Mouse (Mus musculus) midbrain, embryonic 12.5 days (tissue): ENCODE results near the gene Slc6a19. TPM values are rescaled to one million over a fixed set of nuclear protein-coding genes. Genes with fewer than 3 reads are reported as not detected.
A peak's percentile ranks its signal among the peaks of the same experiment; 100 is the strongest.

Experiments used
- ATAC-seq: fragments of 200-750 bp; cut with Nextera tagmentation; 2 replicates; pipeline ENCODE4 v1.8.0; 2017; ENCODE audit warnings: low read depth, moderate TSS enrichment, moderate library complexity; ENCODE audit not compliant: low FRiP score
- H3K27ac ChIP-seq: fragments of 300-500 bp; sonication (generic); replicated peaks from 2 replicates; pipeline ENCODE4 v1.5.1; 2016; ENCODE audit warnings: mild to moderate bottlenecking
- H3K27me3 ChIP-seq: fragments of 300-500 bp; sonication (generic); 2 replicates; pipeline ENCODE4 v1.6.1; 2016; ENCODE audit warnings: mild to moderate bottlenecking
- H3K36me3 ChIP-seq: fragments of 300-500 bp; sonication (generic); 2 replicates; pipeline ENCODE4 v1.6.1; 2016
- H3K4me1 ChIP-seq: fragments of 300-500 bp; sonication (generic); 2 replicates; pipeline ENCODE4 v1.6.1; 2016
- H3K4me2 ChIP-seq: fragments of 300-500 bp; sonication (generic); replicated peaks from 2 replicates; pipeline ENCODE4 v1.6.1; 2016; ENCODE audit warnings: mild to moderate bottlenecking, moderate library complexity
- H3K4me3 ChIP-seq: fragments of 300-500 bp; sonication (generic); 2 replicates; pipeline ENCODE4 v1.5.1; 2016; ENCODE audit warnings: mild to moderate bottlenecking
- H3K9ac ChIP-seq: fragments of 300-500 bp; sonication (generic); replicated peaks from 2 replicates; pipeline ENCODE4 v1.6.1; 2016; ENCODE audit warnings: mild to moderate bottlenecking, moderate library complexity
- H3K9me3 ChIP-seq: fragments of 300-500 bp; sonication (generic); 2 replicates; pipeline ENCODE4 v1.6.1; 2016; ENCODE audit warnings: mild to moderate bottlenecking
- WGBS: fragments of 180-500 bp; shearing (Covaris S2); methylation state at CpG from one replicate; pipeline ENCODE4 v1.1.7; 2016; 5-methylcytosine and 5-hydroxymethylcytosine counted together
- polyA plus RNA-seq: library from polyadenylated mRNA; unstranded; fragments of >200 nt; fragmentation: Nextera tagmentation; extraction: Ambion mirVana; gene quantifications from 2 replicates; pipeline ENCODE4 v1.2.1, GENCODE M21; 2016

The Slc6a19 gene
- polyA plus RNA-seq, 1 experiment from 2014 or later = 0.15 TPM

DNA sequence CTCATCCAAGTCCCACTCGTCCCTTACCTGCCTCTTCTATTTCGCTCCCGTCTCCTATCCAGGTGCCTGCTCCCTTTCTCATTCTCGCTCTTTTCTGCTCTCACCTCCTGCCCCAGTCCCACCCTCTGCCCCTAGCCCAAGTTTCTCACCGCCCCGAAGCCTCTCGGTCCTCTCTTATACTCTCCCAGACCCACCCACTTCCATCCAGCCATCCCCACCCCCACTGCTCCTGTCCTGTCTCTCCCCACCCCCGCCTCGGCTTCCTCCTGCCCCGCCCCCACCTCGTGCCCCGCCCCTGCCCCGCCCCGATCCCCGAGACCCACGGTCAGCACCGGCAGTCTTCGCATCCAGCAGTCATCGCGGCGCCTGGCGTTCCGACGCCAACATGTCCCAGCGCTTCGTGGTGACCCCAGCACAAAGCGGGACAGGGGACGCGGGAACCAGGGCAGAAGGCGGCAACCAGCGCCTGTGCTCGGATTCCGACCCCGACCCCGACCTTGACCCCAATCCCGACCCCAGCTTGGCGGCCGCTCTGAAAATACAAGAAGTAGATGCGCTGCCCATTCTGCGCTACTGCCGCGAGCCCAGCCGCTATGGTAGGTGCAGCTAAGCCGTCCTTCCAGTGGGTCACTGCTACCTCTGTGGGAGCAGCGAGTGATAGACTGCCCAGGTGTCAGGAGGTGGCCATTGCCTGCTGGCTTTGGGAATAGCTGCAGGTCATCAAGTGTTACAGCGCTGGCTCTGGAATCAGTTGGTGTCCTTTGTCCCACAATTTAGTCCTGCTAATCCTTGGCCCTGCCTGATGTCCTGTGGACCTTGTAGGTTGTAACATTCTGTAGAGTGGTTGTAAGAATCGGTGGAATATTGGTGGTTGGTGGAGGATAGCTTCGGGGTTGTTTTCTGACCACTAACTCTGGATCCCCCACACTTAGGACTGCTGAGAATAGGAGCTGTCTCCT lies 28.4 kb upstream of the Slc6a19 start, which contains the start of gene Slc12a7:
Gene Slc12a7 (plus strand): TSS at position 353 of the 959 bp plus-strand sequence.
- Histone ChIP-seq H3K9ac (peak within 1 kb of the TSS; percentile 21; the same call in 1 of the 2 replicates), H3K4me2 (peak within 1 kb of the TSS; percentile 72), H3K27ac (no peak within 1 kb of the TSS), H3K9me3 (no peaks in the 10 kb centered on the region), H3K4me3 (peak within 1 kb of the TSS; percentile 41), H3K4me1 (peaks cover 12% of the 10 kb centered on the region), H3K27me3 (peaks cover 40% of the 10 kb centered on the region), H3K36me3 (no peaks in the 10 kb centered on the region)
- WGBS = 4% methylated on average over 47 of the region's 48 CpGs
- peak; percentile 74 for ATAC-seq

DNA sequence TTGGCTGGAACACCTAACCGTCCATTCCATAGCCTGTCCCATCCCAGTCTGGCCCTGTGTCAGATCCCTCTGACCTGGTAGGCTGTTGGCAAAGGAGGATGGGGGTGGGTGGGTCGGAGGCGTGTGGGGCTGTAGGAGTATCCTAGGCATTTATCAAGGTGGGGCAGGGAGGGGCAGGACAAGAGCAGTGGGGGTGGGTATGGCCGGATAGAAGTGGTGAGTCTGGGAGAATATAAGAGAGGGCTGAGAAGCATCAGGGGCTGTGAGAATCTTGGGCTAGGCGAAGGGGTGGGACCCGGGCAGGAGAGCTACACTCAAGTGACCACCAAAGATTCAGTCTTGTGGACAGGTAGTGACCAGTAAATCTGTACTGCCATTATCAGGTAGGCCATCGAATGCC lies 27.6 kb upstream of the Slc6a19 start:
- 67% methylated on average over 7 of the region's 7 CpGs for WGBS
- Histone ChIP-seq H3K27ac (no peak overlapping the region), H3K9ac (no peak overlapping the region), H3K4me3 (peak overlapping the region; percentile 41; the same call in 1 of the 2 replicates), H3K4me1 (peaks cover 18% of the 10 kb centered on the region), H3K36me3 (no peaks in the 10 kb centered on the region), H3K9me3 (no peaks in the 10 kb centered on the region), H3K27me3 (peaks cover 40% of the 10 kb centered on the region), H3K4me2 (peak overlapping the region; percentile 72)
- ATAC-seq = peak; percentile 52; the same call in 1 of the 2 replicates

DNA sequence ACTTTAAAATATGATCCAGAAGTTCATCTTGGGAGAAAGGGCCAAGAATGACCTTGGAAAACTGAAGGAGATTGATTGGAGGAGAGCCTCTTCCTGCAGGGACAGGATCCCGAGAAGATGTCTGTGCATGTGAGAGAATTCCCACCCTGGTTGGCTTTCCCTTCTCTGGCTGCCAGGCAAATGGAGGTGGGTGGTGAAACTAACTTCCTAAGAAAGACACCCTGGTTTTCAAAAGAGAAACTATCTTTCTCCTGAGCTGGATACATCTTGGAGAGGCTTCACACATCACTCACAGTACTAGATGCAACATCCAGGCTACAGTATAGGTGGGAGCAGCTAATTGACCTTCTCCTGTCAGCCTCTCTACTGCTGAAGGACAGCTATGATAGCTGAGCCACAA lies 26.2 kb upstream of the Slc6a19 start:
- Histone ChIP-seq H3K9ac (no peak overlapping the region), H3K9me3 (no peaks in the 10 kb centered on the region), H3K4me1 (peaks cover 18% of the 10 kb centered on the region), H3K4me3 (no peak overlapping the region), H3K27ac (no peak overlapping the region), H3K4me2 (no peak overlapping the region), H3K27me3 (peaks cover 40% of the 10 kb centered on the region), H3K36me3 (no peaks in the 10 kb centered on the region)
- whole genome bisulfite sequencing = 91% methylated on average over 1 of the region's 1 CpGs
- ATAC-seq = no peak

DNA sequence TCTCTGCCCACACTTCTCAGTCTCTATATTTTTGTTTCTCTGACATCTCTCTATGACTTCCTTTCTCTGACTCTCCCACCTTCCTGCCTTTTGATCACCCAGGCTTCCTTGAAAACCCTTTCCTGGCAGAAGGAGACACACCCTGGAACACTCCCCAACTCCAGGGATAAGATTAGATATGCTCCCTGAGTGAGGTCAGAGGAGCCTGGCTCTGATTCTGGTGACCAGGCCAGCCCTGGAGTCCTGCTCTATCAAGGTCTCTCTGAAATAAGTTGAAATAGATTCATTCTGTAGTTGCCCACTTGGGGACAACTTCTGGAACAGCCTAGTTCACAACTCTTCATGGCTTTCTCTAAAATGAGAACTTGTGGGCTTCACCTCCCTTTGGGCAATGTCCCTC lies 24.0 kb upstream of the Slc6a19 start:
- H3K36me3 ChIP-seq = no peaks in the 10 kb centered on the region
- no peak overlapping the region for H3K9ac ChIP-seq
- H3K27me3 ChIP-seq = peaks cover 28% of the 10 kb centered on the region
- ATAC-seq = no peak
- no peak overlapping the region for H3K4me2 ChIP-seq
- H3K9me3 ChIP-seq = no peaks in the 10 kb centered on the region
- no peak overlapping the region for H3K4me3 ChIP-seq
- H3K4me1 ChIP-seq = peaks cover 18% of the 10 kb centered on the region
- H3K27ac ChIP-seq = no peak overlapping the region

DNA sequence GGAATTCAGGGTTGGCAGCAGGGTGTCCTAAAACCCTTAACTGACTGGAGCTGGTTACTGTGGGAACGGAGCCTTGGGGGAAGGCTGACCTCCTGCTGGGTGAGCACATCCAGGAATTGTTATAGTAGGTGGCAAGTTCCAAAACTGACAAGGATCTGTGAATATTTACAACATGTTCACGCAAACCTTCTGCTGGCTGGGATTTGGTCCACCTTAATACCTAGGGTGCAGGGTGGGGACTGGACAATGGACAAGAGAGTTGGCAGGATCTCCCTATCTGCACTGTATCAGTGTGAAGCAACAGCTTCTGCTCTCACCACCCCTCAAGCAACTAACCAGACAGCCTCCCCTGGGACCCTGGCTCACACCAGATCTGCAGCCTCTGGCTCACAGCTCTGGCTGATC lies 23.0 kb upstream of the Slc6a19 start:
- H3K9ac ChIP-seq = no peak overlapping the region
- H3K4me1 ChIP-seq = peaks cover 12% of the 10 kb centered on the region
- H3K36me3 ChIP-seq = no peaks in the 10 kb centered on the region
- peaks cover 21% of the 10 kb centered on the region for H3K27me3 ChIP-seq
- 17% methylated on average over 2 of the region's 2 CpGs for WGBS
- no peak for ATAC-seq
- H3K9me3 ChIP-seq = no peaks in the 10 kb centered on the region
- no peak overlapping the region for H3K27ac ChIP-seq
- no peak overlapping the region for H3K4me3 ChIP-seq
- no peak overlapping the region for H3K4me2 ChIP-seq

DNA sequence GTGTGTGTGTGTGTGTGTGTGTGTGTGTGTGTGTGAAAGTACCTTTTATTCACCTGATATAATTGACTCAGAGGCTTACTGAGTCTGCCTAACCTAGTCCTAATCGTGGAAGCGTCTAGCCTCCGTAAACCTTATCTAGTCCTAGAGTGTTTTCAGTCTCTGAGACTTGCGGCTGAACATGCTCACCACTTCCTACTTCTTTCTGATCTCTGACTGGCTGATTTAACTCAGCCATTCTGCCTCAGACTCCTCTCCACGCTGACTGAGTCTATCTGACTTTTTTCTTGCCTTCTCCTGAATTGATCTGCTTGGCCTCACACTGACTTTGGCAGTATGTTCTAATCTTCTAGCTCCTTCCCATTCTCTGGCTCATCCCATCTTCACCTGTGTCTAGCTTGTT lies 20.6 kb upstream of the Slc6a19 start:
- Histone ChIP-seq H3K9me3 (no peaks in the 10 kb centered on the region), H3K27ac (no peak overlapping the region), H3K4me2 (no peak overlapping the region), H3K9ac (no peak overlapping the region), H3K4me3 (no peak overlapping the region), H3K27me3 (peaks cover 7% of the 10 kb centered on the region; the same call in 1 of the 2 replicates), H3K36me3 (no peaks in the 10 kb centered on the region), H3K4me1 (peaks cover 5% of the 10 kb centered on the region)
- ATAC-seq = no peak
- WGBS = 84% methylated on average over 5 of the region's 5 CpGs

DNA sequence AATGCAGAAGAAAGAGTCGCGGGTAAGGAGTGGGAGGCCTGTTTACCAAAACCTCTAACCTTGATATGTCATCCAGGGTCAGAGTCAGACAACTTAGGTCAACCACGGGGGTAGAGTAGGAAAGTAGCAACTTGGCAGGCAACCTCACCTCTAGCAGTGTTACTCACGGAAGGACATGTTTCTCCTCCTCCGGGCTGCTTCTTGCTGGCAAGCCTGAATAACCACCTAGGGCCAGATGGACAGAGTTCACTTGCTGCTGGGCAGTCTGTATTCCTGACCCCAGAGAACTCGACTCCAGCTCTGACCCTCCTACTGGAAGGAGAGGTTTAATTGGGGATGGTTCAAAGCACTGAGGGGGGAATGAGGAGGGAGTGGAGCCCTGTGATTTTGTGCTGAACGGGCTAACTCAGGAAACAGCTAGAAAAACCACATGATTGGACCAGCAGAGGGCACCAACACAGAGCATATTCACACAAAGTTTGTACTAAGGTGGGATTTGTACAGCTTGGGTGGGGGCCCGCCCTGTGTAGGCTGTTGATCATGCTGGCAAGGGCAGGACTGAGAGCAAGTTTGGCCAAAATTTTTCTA lies 18.5 kb upstream of the Slc6a19 start:
- Histone ChIP-seq H3K36me3 (no peaks in the 10 kb centered on the region), H3K27me3 (peaks cover 3% of the 10 kb centered on the region; the same call in 1 of the 2 replicates), H3K4me1 (peaks cover 5% of the 10 kb centered on the region), H3K27ac (no peak overlapping the region), H3K4me2 (no peak overlapping the region), H3K9ac (no peak overlapping the region), H3K4me3 (no peak overlapping the region), H3K9me3 (no peaks in the 10 kb centered on the region)
- 40% methylated on average over 8 of the region's 8 CpGs for WGBS
- no peak for ATAC-seq

DNA sequence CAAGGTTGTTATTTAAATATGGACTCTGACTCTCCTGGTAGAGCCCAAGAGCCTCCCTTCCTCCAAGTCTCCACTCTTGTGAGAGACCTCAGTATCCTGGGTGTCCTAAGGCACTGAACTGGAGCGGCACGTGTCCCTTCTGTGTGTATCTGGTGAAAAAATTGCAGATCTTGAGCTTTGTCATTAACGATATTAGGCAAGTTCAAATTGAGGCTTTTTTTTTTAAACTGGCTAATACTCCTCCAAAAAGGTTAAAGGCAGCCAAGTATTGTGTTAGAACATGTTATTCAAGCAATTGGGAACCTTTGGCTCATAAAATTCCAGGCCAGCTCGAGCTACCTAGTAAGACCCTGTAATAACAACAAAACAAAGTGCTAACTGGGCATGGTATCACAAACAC lies 15.6 kb upstream of the Slc6a19 start:
- Histone ChIP-seq H3K4me3 (no peak overlapping the region), H3K9ac (no peak overlapping the region), H3K27me3 (peaks cover 3% of the 10 kb centered on the region; the same call in 1 of the 2 replicates), H3K36me3 (no peaks in the 10 kb centered on the region), H3K4me1 (no peaks in the 10 kb centered on the region), H3K4me2 (no peak overlapping the region), H3K27ac (no peak overlapping the region), H3K9me3 (no peaks in the 10 kb centered on the region)
- 86% methylated on average over 4 of the region's 4 CpGs for WGBS
- no peak for ATAC-seq

DNA sequence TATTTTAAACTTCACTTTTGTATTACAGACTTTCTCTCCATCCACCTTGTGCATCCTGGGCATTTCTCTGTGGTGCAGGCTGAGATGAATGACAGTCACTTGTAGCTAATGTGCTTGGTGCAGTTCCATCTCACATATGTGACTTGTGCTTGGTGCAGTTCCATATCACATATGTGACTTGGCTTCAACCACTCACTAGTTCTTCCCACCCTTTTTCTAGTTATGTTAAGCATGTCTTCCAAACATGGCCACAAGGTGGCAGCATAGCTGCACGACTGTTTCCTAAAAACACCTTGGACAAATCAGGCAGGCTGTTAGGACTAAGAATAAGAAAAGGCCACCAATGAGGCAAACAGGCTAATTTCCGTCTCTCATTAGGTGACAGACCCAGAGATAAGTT lies 13.6 kb upstream of the Slc6a19 start:
- WGBS = 7% methylated on average over 2 of the region's 2 CpGs
- Histone ChIP-seq H3K4me3 (no peak overlapping the region), H3K9ac (no peak overlapping the region), H3K27me3 (peaks cover 3% of the 10 kb centered on the region; the same call in 1 of the 2 replicates), H3K4me1 (no peaks in the 10 kb centered on the region), H3K4me2 (no peak overlapping the region), H3K36me3 (no peaks in the 10 kb centered on the region), H3K9me3 (no peaks in the 10 kb centered on the region), H3K27ac (no peak overlapping the region)
- peak; percentile 47; the same call in 1 of the 2 replicates for ATAC-seq

DNA sequence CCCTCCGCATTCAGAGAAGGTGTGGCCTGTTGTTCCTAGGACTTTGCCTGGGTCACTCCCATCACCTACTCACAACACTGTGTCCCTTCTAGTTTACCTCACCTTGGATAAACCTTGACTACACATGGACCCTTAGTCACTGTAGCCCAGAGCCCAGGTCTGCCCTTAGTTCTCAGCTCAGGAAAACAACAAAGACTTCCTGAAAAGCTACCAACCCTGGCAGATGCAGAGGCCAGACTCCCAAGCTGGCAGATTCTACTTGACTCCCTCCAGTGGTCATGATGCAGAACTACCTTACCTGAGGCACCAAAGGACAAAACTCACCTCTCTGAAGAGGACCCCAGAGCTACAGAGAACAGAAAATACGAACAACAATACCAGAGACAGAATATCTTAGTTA lies 9.4 kb upstream of the Slc6a19 start:
- H3K27me3 ChIP-seq = no peaks in the 10 kb centered on the region
- no peaks in the 10 kb centered on the region for H3K9me3 ChIP-seq
- no peak overlapping the region for H3K27ac ChIP-seq
- no peaks in the 10 kb centered on the region for H3K4me1 ChIP-seq
- ATAC-seq = no peak
- H3K4me2 ChIP-seq = no peak overlapping the region
- no peak overlapping the region for H3K9ac ChIP-seq
- no peaks in the 10 kb centered on the region for H3K36me3 ChIP-seq
- 66% methylated on average over 2 of the region's 2 CpGs for WGBS
- H3K4me3 ChIP-seq = no peak overlapping the region

DNA sequence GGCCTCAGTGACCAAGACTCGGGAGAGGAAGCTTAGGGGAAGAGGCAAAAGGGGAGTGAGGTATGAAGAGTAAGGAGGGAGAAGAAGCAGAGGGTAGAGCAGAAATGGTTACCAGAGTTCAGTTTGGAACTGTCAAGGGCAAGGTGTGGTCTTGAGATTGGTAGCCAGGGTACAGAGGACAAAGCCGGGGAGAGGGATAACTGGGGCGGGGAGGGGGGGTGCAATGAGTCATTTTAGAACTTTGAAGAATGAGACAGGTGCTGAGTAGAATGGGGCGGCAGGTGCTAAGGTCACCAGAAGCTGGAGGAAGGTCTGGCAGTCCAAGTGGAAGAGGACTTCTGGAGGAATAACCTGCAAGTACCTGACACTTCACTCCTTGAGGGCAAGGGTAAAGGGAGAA lies 8.5 kb upstream of the Slc6a19 start:
- Histone ChIP-seq H3K36me3 (no peaks in the 10 kb centered on the region), H3K4me3 (no peak overlapping the region), H3K27ac (no peak overlapping the region), H3K4me2 (no peak overlapping the region), H3K4me1 (no peaks in the 10 kb centered on the region), H3K27me3 (no peaks in the 10 kb centered on the region), H3K9ac (no peak overlapping the region), H3K9me3 (no peaks in the 10 kb centered on the region)
- WGBS = 81% methylated on average over 4 of the region's 4 CpGs
- ATAC-seq = no peak

DNA sequence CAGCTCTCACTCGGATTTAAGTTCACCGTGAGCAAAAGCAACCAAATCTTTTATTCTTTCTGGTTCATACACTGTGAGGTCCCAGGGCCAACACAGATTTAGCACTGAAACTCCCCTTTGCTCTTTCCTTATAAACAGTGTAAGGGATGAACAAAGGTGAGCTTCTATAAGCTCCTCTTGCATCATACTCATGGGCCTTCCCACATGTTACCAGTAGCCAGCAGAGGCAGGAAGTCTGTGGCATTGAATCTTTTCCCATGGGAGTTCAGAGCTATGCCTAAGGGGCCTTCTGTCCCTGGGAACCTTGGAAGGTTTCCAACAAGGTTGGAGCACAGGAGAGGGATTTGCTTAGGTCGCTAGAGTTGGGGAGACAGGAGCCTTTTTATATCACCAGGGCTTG lies 7.6 kb upstream of the Slc6a19 start:
- Histone ChIP-seq H3K27me3 (no peaks in the 10 kb centered on the region), H3K9me3 (no peaks in the 10 kb centered on the region), H3K9ac (no peak overlapping the region), H3K27ac (no peak overlapping the region), H3K4me1 (no peaks in the 10 kb centered on the region), H3K36me3 (no peaks in the 10 kb centered on the region), H3K4me2 (no peak overlapping the region), H3K4me3 (no peak overlapping the region)
- WGBS = 78% methylated on average over 3 of the region's 3 CpGs
- ATAC-seq = no peak
